Mouse (Mus musculus): Measurements from ENCODE around the gene Tgm1.

The Tgm1 gene

DNA sequence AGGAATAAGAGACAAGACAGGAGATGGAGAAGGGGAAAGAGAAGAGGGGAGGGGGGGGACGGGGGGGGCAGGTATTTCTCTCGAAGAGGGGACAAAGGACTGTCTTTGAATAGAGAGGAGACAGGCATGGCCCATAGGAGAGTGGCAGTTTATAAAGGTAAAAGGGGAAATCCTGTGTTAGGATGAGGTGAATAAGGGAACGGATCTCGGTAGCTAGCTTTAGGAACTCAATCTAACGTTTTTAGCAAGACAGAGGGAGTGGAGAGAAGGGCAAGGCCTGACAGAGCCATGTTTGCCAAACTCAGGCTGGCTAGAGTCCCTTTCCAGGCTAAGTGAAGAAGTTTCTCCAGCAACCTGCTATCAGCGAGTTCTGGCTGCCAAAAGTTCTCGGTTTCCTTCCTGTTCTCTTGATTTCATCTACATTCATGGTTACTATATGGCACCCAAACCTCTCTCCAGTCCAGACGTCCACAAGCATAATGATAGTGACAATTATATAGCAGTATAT lies 8.8 kb upstream of the Tgm1 start:
- DNase-seq = no peak

DNA sequence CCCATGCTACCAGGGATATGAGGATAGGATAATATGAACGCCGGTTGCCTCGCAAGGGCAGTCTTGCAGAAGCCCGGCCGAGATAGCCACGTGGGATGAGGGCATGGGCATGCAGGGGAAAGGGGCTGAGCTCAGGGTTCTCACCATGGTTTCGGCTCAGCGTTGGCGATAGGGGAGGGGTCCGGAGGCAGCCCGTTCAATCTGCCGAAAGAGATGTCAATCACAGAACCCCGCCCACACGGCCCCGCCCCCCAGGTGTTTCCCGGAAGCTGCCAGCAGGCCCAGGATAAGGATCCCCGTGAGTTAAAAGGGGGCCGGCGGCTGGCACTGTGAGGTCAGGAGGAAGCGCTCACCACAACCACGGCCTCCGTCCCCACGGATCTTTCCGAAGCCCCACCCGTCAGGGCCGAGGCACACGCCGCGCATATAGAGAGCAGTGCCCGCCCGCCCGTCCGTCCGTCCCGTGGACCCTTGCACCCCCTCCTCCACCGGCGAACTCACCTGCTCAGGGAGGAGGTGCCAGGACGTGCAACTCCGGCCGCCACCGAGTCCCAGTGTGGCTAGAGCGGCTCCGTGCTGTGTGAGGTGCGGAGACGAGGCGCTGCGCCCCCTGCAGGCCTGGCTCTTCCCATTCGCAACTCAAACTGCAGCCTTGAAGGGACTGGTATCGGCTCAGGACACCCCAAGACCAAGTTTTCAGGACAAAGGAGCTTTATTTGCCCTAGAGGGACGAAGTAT lies 8.1 kb upstream of the Tgm1 start, which contains the start of gene Rabggta:
Rabggta (minus strand) TSS at position 564 of the 738 bp plus-strand sequence.
- peak; percentile 96 to 97 for DNase-seq

DNA sequence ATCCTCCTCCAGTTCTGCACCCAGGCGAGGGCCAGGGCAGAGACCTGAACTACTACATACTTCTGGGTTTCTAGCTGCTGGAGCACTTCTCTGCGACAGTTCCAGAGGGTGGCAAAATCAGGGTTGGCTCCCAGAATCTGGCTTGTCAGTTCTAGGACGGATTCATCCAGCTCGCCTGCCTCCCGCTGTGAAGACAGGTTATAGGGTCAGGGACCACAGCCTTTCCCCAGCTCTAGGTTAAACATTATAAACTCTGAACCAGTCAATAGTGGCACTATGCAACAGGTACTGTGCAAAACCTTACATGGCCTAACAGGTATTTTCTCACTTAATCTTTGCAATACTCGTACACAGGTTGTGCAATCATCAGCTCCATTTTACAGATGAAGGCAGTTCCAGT lies 7.3 kb upstream of the Tgm1 start:
- DNase-seq = no peak

DNA sequence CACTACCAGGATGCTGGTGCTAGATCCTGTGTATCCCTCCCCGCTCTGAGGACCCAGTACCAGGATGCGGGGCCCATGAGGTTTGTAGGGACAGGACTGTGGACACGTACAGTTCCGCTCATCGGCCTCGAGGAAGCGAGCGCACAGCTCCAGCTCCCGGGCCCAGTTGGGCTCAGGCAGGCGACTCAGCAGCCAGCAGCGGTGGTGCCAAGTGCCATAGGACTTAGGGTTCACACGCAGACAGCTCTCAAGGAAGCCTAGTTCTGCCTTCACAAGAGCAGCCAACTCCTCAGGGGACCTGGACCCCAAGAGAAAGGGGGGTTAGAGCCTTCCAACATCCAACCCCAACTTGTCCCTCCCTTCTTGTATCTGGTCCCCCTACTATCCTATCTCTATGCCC lies 6.9 kb upstream of the Tgm1 start:
- no peak for DNase-seq

DNA sequence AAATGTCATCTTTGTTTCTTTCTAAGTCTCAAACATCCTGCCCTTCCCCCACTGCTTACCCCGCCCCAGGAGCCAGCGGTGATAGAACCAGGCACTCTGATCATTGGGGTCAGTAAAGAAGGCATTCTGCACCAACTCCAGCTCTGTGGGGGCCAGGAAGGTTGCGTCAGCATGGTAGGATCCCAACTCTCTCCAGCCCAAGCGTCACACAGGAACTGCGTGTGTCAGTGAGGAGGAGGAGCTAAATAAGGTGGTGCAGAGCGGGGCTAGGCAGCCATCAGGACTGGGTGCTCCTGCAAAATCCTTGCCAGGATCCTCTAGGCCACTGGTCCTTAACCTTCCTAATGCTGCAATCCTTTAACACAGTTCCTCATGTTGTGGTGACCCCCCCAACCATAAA lies 6.0 kb upstream of the Tgm1 start:
- no peak for DNase-seq

DNA sequence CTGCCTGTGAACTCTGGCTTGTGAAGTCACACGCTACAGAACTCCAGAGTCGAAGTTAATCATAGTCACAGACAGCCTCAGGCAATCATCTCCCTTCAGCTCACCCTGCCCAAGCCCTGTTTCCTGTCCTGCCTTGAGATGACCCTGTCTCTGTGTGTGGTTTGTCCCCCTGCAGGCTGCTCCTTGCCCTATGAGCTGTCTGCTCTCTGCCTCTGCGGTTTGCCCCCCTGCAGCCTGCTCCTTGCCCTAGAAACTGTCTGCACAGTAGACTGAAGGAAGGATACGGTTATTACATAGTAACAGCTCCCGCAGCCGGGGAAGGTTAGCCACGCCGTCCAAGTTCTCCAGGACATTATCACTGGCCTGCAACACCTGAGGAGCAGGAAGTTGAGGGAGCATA lies 3.2 kb upstream of the Tgm1 start:
- DNase-seq = no peak

DNA sequence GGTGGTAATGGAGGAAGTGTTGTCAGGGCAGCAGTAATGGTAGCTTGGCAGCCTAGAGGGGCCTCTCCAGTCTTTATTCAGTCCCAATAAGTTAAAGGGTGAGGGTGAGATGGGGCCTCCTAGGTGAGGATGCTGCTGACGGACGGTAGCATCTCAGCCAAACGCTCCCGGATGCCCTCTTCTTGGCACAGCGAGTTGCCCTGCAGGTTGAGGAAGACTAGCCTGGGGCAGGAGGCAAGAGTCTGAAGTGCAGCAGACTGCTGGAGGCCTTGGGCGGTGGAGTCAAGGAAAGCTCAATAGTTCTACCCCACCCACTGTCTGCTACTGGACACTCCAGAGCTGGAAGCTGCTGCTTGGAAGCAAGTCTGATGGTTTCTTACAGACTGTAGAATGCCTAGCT lies 2.5 kb upstream of the Tgm1 start:
- no peak for DNase-seq

DNA sequence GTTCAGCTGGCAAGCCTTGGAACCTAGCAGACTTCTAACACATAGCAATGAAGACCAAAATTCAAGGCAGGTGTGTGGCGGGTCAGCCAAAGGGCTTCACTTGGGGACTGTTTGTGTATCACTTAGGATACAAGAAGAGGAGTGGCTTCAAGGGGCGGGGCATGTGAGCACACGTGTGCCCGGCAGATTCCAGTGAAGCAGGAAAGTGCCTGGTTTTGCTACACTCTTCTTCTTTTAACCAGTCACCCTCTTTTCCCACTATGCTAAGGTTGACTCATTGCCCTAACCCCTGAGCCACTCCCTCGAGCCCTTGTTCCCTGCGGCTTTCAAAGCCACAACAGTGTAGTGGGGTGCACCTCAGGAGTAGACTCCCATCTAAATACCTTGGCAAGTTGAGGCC lies 1.2 kb upstream of the Tgm1 start:
- DNase-seq = no peak

DNA sequence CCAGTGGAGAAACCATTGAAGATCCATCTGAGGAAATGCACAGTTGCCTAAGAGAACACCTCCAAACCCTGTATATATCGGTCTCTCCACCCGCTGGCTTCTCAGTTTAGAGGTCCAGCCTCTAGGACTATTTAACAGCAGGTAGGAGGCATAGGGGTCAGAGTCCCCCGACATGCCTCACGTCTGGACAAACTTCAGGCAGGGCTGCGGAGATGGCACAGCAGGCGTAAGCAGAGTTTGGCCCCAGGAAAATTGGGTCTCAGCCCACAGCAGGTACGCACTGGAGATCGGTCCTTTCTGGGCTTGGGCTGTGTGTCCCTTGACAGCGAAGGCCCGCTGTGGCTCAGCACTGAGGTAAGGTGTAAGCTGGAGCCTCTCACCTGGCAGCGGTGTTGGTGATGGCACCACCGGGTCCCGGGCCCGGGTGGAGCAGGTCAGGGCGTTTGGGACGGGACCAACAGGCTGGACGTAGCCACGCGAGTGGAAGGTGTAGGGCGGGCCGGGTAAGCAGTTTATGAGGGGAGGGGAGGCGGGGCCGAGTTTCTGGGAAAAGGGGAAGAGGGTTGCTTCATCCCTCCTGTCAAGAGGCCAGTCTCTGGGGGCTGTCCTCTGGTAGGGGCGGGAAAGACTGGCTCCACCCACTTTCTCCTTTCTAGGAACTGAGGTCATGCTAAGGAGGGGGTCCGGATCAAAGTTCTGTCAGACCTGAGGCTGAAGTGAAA lies 558 bp downstream of the Tgm1 start:
- no peak for DNase-seq

DNA sequence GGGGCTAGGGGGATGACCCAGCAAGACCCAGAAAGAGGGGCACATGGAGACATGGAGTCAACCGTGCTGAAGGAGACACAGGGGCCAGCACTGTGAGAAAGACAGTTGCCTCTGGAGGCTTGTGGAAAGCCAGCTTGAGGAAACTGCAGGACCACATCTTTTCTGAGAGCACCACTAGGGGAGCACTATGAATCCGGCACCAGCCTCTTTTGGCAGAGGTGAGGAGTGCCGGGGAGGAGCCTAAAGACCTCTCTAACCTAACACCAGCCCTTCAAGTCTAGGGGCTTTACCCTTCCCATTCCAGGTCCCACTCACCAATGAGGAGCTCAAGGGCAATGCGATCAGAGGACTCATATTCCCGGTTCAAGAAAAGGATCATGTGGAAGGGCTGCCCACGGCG lies 1.9 kb downstream of the Tgm1 start:
- no peak for DNase-seq

DNA sequence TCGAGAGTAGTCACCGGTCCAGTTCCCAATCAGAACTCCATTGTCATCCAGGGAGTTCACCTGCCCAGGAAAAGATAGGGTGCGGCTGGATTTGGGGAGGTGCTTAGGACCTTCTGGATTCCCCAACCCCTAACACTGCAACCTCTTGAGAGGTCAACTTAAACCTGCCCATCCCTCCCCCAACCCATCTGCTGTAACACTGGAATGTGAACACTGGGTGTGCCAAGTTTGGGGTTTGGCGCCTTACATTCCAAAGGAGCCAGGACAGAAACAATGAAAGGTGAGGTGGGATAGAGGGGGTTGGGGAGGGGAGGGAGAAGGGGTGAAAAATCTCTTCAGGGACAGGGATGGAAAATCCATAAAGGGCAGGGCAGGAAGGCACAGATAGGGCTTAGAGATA lies 4.2 kb downstream of the Tgm1 start:
- DNase-seq = no peak

DNA sequence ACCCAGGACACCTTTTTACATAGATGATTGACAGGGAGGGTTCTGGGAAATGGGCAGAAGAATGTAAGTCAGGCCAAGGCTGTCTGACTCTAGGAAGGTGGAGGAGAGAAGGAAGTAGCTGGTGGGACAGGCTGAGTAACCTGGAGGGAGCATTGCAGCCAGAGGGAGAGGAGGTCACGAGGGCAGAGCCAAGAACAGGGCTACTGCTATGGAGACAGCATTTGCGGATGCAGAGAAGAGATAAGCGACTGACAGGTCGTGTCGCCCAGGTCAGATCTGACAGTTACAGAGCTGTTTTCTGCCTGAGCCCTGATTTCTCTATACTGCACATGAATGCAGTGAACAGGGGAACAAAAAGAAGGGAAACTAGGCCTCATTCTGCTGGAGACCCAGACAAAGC lies 6.3 kb downstream of the Tgm1 start:
- no peak for DNase-seq

DNA sequence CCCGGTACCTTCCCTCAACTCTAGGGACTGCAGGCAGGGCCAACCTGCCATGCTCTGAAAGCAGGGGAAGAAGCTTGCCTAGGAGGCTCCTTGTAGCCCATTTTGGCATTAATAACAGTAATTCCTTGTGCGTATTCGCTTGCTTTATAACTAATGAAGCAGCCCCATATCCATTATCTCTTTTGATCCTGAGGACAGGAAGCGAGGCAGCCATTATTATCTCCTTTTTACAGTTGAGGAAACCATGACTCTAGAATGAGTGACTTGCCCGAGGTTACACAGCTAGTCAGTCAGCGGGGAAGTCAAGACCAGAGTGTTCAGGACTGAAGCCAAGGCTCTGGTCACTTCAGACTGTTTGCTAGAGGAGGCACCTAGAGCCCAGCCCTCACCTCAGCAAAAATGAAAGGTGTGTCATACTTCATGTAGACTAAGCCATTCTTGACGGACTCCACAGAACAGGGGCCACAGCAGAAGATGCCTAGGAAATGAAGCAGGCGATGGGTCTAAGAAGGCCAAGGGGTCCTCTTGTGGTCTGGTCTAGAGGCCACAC lies 7.6 kb downstream of the Tgm1 start:
- DNase-seq = no peak

DNA sequence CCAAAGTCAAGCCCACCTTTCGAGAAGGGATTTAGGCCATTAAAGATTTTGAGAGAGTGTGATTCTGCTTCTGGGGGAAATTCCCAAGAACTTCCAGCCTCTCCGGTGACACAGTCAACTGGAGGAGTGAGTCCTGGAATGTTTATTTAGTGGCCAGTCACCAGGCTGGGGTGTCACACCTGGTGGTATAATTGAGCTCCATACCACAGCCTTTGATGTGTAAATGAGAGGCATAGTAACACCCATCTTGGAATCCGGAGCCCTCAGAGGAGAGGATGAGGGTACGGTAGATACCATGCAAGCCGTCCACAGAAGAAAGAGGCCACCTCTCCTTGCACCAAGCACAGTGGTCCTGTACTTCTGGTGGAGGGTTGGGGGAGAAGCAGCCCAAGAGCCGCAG lies 11.0 kb downstream of the Tgm1 start:
- no peak for DNase-seq

DNA sequence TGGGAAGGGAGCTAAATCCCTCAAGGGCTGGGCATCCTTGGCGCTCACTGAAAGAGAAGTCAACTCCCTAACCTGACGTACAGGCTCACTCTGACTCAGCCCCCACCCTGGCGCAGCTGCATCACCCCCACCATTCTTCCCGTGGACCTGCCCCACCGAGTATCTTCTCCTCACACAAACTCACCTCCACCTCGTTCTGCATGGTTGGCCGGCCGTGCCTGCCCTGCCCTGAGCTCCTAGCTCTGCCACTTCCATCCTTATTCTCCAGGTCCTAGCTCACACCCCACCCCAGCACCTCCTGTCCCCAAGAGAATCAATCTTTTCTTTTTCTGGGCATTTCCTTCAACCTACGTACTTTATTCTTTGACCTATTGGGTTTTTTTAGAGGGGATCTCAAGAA lies 12.6 kb downstream of the Tgm1 start:
- DNase-seq = no peak

DNA sequence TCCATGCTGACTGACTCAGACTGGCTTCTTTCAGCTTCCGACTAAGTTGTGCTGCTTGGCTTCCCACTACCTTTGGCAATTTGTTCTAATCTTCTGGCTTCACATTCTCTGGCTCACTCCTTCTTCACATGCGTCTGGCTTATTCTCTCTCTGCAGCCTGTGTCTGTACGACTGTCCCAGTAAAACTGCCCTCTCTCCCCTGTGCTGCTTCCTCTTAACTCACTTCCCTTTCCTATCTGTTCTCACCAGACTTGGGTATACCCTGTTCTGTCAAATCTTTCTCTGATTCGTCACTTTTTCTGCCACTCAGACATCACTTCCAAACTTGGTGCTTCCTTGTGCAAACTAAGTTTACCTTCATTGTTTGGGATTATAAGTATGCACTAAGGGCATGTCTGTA lies 16.5 kb downstream of the Tgm1 start:
- DNase-seq = no peak

DNA sequence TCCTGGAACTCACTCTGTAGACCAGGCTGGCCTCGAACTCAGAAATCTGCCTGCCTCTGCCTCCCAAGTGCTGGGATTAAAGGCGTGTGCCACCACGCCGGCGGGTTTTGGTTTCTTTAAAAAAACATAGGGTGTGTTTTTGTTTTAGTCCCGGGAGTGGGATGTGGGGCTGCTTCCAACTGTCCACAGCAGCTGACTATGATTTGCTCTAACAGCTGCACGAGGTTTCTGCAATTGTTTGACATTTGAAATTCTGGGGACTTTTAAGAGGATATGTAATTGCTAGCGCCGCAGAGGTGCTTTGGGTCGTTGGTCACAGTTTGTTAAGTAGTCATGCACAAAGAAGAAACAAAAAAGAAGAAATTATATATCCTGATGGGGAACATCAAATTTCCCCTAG lies 24.3 kb downstream of the Tgm1 start:
- no peak for DNase-seq

DNA sequence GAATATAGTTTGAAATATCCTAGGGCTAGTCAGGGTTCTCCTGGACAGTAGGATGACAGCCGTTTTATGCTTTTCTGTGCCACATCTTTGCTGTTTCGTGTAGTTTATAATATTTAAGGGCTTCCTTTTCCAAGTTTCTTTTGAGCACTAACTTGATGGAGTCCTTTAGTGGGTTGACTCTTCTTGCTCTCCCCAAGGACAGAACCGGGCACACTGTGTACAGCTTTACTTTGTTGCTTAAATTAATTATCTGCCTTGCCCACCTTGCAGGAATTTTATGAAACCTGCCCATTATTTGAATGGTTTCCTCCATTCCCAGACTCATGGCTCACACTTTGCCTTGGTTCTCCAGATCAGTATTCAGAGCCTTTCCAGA lies 31.6 kb downstream of the Tgm1 start:
- no peak for DNase-seq

DNA sequence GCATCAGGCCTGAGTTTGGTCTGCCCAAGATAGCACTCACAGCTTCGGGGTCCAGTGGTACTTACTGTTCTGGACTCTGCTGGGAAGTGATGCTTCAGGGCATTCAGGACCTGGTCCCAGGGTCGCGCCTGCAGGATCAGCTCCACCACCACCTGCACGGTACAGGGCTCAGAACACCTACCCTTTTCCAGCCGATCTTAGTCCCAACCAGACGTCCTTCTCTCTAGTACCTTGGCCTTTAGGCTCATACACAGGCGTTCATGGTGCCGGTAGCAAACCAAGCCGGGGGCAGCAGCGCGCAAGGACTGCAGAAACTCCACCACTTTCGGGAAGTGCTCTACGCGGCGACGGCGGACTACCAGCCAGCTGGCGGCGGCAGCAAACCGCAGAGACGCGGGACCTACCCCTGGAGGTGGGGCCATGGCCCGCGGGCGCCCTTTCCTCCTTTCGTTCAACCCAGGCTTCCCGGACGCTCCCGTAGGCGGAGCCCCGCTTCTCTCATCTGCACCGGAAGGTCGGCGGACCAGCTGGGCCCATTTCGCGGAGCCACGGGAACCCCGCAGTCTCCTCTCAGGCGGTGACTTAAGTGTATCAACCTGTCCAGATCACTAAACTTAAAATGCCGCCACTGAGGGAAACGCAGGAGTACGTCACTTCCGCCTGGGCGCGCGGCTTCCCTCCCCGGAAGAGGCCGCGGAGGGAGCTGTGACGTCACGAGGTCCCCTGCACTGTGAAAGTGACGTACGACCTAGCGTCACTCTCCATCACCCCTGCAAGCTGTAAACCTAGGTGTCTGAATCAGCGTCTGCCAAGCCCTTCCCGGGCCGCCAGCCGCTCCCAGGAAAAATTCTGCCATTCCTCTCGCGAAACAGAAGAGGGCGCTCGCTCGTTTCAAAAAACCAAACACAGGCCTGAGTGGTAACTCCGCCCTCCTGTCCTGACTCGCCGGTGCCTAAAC lies 32.3 kb downstream of the Tgm1 start, which contains the start of gene Tinf2:
Tinf2 (minus strand) TSS at position 661 of the 958 bp plus-strand sequence.
- peak; percentile 96 to 97 for DNase-seq

DNA sequence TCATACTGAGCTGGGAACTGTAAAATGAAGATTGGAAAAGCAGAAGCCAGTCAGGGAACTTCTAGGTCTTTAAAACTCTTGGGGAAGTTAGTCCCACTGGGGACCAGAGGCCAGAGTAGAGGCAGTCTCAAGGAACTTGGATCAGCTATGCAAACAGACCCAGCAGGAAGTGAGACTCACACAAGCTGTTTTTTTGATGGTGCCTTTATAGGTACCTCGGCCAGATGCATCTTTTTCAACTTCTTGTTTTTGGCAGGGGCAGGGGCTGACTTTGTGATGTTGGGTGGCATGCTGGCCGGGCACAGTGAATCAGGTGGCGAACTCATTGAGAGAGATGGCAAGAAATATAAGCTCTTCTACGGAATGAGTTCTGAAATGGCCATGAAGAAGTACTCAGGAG lies 36.1 kb downstream of the Tgm1 start:
- peak in 1 of 2 experiments; percentile 23 for DNase-seq

DNA sequence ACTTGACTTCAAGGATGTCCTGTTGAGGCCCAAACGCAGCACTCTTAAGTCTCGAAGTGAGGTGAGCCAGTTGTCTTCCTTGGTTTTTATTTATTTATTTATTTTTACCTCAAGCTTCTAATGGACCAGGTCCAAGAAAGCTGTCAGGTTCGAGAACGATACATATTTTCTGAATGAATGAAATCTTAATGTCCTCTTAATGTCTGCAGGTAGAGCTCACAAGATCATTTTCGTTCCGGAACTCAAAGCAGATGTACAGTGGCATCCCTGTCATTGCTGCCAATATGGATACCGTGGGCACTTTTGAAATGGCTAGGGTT lies 41.0 kb downstream of the Tgm1 start:
- DNase-seq = no peak

DNA sequence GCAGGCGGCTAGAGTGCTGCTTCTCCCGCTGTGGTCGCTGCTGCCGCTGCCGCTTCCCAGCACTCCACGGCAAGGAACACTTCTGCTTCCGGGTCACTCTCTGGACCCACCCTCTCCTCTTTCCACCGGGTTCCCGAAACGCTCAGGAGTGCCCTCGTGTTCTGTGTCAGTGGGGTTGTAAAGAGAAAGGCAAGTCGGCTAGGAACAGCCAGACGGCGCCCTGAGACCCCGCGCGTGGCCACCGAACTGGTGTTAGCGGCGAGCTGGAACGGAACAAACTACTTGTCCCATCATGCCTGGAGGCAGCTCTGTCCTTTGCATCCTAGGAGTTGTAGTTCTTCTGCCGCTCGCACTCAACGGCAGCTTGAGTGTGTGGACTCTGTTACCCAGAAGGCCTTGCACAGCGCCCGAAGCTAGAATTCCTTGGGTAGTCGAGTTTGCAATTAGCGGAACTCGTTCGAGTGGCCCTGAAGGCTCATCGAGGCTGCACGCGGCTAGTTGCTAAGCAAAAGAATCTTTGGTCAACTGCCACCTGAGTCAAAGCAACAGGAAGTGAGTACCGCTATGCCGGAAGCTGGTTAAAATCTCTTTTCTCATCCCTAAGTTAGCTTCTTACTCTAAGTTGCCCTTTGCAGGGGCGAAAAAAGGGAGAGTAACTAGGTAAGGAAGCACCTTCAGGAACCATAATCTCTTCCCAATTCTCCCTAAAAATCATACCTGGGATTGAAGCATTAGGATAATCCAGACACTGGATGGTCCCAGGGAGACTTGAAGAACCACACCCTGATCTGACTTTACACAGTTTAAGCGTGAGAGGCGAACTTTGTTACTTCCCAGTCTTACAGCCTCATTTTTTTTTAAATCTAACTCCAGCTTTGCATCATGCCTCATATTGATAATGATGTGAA lies 41.6 kb downstream of the Tgm1 start, which contains the start of the genes Gmpr2 and Nedd8:
Gmpr2 (plus strand) TSS at position 109 of the 908 bp plus-strand sequence.
Nedd8 (minus strand) TSS at position 292 of the 908 bp plus-strand sequence.
- DNase-seq = peak; percentile 86 to 88

Measured in B cell, adult 2 months (primary cell).